In the genomic region with DNA sequence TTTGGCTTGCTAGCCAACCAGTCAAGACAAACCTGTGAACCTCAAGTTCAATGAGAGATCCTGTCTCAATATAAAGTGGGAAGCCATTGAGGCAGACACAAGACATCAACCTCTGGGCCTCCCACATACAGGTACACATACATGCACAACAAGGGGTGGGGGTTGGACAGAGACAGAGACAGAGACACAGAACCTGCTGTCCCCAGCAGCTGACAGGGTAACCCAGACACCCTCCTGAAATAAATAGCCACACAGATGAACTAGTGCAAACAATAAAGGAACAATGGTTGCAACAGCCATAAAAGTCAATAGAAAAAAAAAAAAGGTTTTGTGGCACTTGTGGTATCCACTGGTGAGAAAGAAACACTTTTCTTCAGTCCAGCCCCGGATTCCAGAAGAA, we compare ENCODE assay signal across 23 mouse cellular contexts. TPM values are rescaled to one million over a fixed set of nuclear protein-coding genes. Genes with fewer than 3 reads are reported as not detected.
"Had no signal": no experiment of that assay in that cellular context is flagged by ENCODE, and none has a peak within 500 bp of the region (broad histone marks: within the 10 kb centered on the region; RNA-seq: fewer than 3 reads in every experiment).

No protein-coding gene starts in this region.

- H3K4me2 ChIP-seq: neural tube, embryonic 15.5 days; stomach, embryonic 15.5 days had no signal

- H3K4me3 ChIP-seq: neural tube, embryonic 15.5 days; stomach, embryonic 15.5 days had no signal

- H3K9ac ChIP-seq: neural tube, embryonic 15.5 days; stomach, embryonic 15.5 days had no signal

- H3K36me3 ChIP-seq: neural tube, embryonic 15.5 days; stomach, embryonic 15.5 days had no signal

- H3K4me1 ChIP-seq: neural tube, embryonic 15.5 days; stomach, embryonic 15.5 days had no signal

- H3K27me3 ChIP-seq: stomach, embryonic 15.5 days had no signal

- H3K9me3 ChIP-seq: neural tube, embryonic 15.5 days; stomach, embryonic 15.5 days had no signal

- DNase-seq: retina, postnatal 1 day; right cerebral cortex, postnatal 14 days; right cerebral cortex, postnatal 25 days; right cerebral cortex, postnatal 4 days; spleen, adult 18-20 months; thymus, adult 18-20 months; thymus, adult 2 months; thymus, postnatal 14 days; thymus, postnatal 25 days; thymus, postnatal 36 days; thymus, postnatal 4 days had no signal

- H3K27ac ChIP-seq: neural tube, embryonic 15.5 days; stomach, embryonic 15.5 days; stomach, postnatal 0 days had no signal

RNA-seq across cellular contexts. Expression of gene Azgp1, which starts 5.9 kb away (rescaled TPM):
- total RNA-seq: neutrophil, adult 5-6 weeks had no signal
- polyA plus RNA-seq: neural tube, embryonic 14.5 days; neural tube, embryonic 15.5 days; small intestine, adult 2 months; spleen, adult 2 months; stomach, embryonic 14.5 days; thymus, adult 2 months had no signal

RNA-seq across cellular contexts. Expression of gene Gjc3, which starts 12.5 kb away (rescaled TPM):
- total RNA-seq: neutrophil, adult 5-6 weeks had no signal
- polyA plus RNA-seq: thymus, postnatal 0 days had no signal

RNA-seq across cellular contexts. Expression of gene Smok3a, which starts 45.6 kb away (rescaled TPM):
- total RNA-seq: neutrophil, adult 5-6 weeks had no signal
- polyA plus RNA-seq: neural tube, embryonic 14.5 days; neural tube, embryonic 15.5 days; small intestine, adult 2 months; spleen, adult 2 months; stomach, embryonic 14.5 days; stomach, embryonic 15.5 days; stomach, embryonic 16.5 days; stomach, postnatal 0 days; thymus, adult 2 months; thymus, postnatal 0 days; urinary bladder, adult 2 months had no signal

RNA-seq across cellular contexts. Expression of gene Smok3b, which starts 45.8 kb away (rescaled TPM):
- total RNA-seq: neutrophil, adult 5-6 weeks had no signal
- polyA plus RNA-seq: neural tube, embryonic 14.5 days; neural tube, embryonic 15.5 days; small intestine, adult 2 months; spleen, adult 2 months; stomach, embryonic 14.5 days; stomach, embryonic 15.5 days; stomach, embryonic 16.5 days; stomach, postnatal 0 days; thymus, adult 2 months; thymus, postnatal 0 days; urinary bladder, adult 2 months had no signal

RNA-seq across cellular contexts. Expression of gene Cyp3a13, which starts 54.0 kb away (rescaled TPM):
- total RNA-seq: neutrophil, adult 5-6 weeks had no signal
- polyA plus RNA-seq: neural tube, embryonic 14.5 days; neural tube, embryonic 15.5 days; spleen, adult 2 months; testis, adult 2 months had no signal
